Mouse (Mus musculus): ENCODE results near the gene Rspo1.

DNA sequence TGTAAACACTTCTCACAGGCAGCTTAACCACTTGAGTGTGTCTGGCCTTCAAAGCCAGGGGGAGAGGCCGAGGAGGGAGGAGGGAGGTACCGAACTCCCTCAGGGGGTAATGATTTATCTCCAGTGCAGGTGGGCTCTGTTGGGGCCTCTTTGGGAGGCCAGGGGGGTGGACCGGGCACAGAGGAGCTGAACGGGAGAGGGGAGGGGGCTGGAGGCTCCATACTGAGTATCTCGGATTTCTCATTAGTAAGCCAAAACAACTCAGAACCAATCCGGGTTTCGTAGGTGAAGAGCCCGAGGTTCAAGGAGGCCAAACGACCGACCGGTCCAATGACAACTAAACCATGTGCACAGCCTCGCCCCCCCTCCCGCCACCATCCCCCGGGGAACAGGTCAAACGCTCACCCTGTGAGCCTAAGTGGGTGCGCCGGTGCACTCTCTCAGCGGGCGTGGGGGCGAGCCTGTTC lies 3.6 kb downstream of the Rspo1 start:
- TF ChIP-seq POLR2A (IDR thresholded peaks at IDR 0.05; ENCODE audit: insufficient read depth, low read depth, low read length) = no peak
- TF ChIP-seq CTCF (IDR thresholded peaks at IDR 0.05) = no peak
- no peak for TF ChIP-seq EP300 (IDR thresholded peaks at IDR 0.05; ENCODE audit: insufficient read depth, low read depth, low read length)
